Comparison of ENCODE assay signal across 12 mouse cellular contexts in genomic region chr2:90970606-90971005, GRCm38 (mm10). TPM values are rescaled to one million over a fixed set of nuclear protein-coding genes. Genes with fewer than 3 reads are reported as not detected.
DNase-seq lines count a peak whose midpoint lies in the region; TF ChIP-seq lines count a peak whose summit lies in the region.
"Had no signal": no experiment of that assay in that cellular context is flagged by ENCODE, and none has a peak within 500 bp of the region (broad histone marks: within the 10 kb centered on the region; RNA-seq: fewer than 3 reads in every experiment).

No protein-coding gene starts in this region.

- no peak overlapping the region for H3K4me3 ChIP-seq in gastrocnemius, adult 2 months
- H3K4me3 ChIP-seq in layer of hippocampus, adult 2 months, result no peak overlapping the region
- H3K4me3 ChIP-seq: hindbrain, embryonic 10.5 days; neural tube, embryonic 15.5 days had no signal

- 0 out of 2 replicates have a peak overlapping the region, but pooled peaks have one; percentile 16 for H3K27ac ChIP-seq in gastrocnemius, adult 2 months
- peak overlapping the region; percentile 81 for H3K27ac ChIP-seq in layer of hippocampus, adult 2 months
- H3K27ac ChIP-seq: hindbrain, embryonic 10.5 days; macrophage; neural tube, embryonic 15.5 days had no signal

- no peak for DNase-seq in gastrocnemius, adult 2 months
- DNase-seq in gastrocnemius, postnatal 25 days, result no peak
- peak; percentile 41 to 55 for DNase-seq in layer of hippocampus, adult 2 months (ENCODE audit: low spot score in 2 of 2)
- no peak for DNase-seq in layer of hippocampus, postnatal 14 days (ENCODE audit: low spot score in 2 of 2)
- DNase-seq in cerebellum, adult 11 months, result peak; percentile 71
- peak; percentile 84 to 85 for DNase-seq in cerebellum, postnatal 10 days
- no peak for DNase-seq in yolk sac, embryonic 10.5 days (ENCODE audit: low spot score)
- no peak for DNase-seq in kidney, adult 18-20 months
- DNase-seq: kidney, adult 8-10 months had no signal

- intact Hi-C loops in gastrocnemius, adult 2 months (cut with DNase I), result no loop called here

- TF ChIP-seq CTCF in gastrocnemius, adult 2 months (IDR thresholded peaks at IDR 0.05), result no peak
- TF ChIP-seq CTCF in layer of hippocampus, adult 2 months (conservative IDR thresholded peaks at IDR 0.05), result no peak

RNA-seq across cellular contexts. Expression of gene Celf1, which starts 30.4 kb away (rescaled TPM):
- 10 to 100 TPM; 59.5 to 62.3 TPM for total RNA-seq in gastrocnemius, adult 2 months (2021)
- total RNA-seq in gastrocnemius, postnatal 25 days (2021), result 10 to 100 TPM; 39.5 to 54.5 TPM
- 100 to 1,000 TPM; 145 to 147 TPM for total RNA-seq in layer of hippocampus, adult 2 months (2021)
- total RNA-seq in layer of hippocampus, postnatal 14 days (2021), result 100 to 1,000 TPM; 117 to 120 TPM

Comparison
In these comparisons a context has a peak if more than half of its experiments do, and no peak if none do; other contexts are left out.
1. DNase-seq: peak in layer of hippocampus, adult 2 months (2 of 2), cerebellum, adult 11 months (single experiment) and cerebellum, postnatal 10 days (2 of 2); none in gastrocnemius, adult 2 months (single experiment), gastrocnemius, postnatal 25 days (single experiment), layer of hippocampus, postnatal 14 days (0 of 2), yolk sac, embryonic 10.5 days (single experiment) and kidney, adult 18-20 months (single experiment).